Mouse (Mus musculus) hindbrain, embryonic 10.5 days (tissue): Measurements from ENCODE around the gene Evl. TPM values are rescaled to one million over a fixed set of nuclear protein-coding genes. Genes with fewer than 3 reads are reported as not detected.

Experiments used
- DNase-seq: peaks from one replicate; pipeline ENCODE4 v3.0.0-alpha.2; 2017; ENCODE audit warnings: low spot score
- H3K27ac ChIP-seq: fragments of 300-500 bp; sonication (generic); 2 replicates; pipeline ENCODE4 v1.5.1; 2016; ENCODE audit warnings: mild to moderate bottlenecking, moderate library complexity
- H3K27me3 ChIP-seq: fragments of 300-500 bp; sonication (generic); 2 replicates; pipeline ENCODE4 v1.6.1; 2016; ENCODE audit warnings: mild to moderate bottlenecking; ENCODE audit not compliant: poor library complexity, insufficient read depth, severe bottlenecking
- H3K36me3 ChIP-seq: fragments of 300-500 bp; sonication (generic); 2 replicates; pipeline ENCODE4 v1.6.1; 2016; ENCODE audit warnings: mild to moderate bottlenecking, moderate library complexity
- H3K4me1 ChIP-seq: fragments of 300-500 bp; sonication (generic); replicated peaks from 2 replicates; pipeline ENCODE4 v1.6.1; 2016; ENCODE audit warnings: mild to moderate bottlenecking
- H3K4me3 ChIP-seq: fragments of 300-500 bp; sonication (generic); 2 replicates; pipeline ENCODE4 v1.5.1; 2016; ENCODE audit warnings: mild to moderate bottlenecking, moderate library complexity
- H3K9me3 ChIP-seq: fragments of 300-500 bp; sonication (generic); 2 replicates; pipeline ENCODE4 v1.6.1; 2016; ENCODE audit warnings: mild to moderate bottlenecking, moderate library complexity
- WGBS: fragments of 180-500 bp; shearing (Covaris S2); methylation state at CpG from one replicate; pipeline ENCODE4 v1.1.7; 2016; 5-methylcytosine and 5-hydroxymethylcytosine counted together
- polyA plus RNA-seq: library from polyadenylated mRNA; unstranded; fragments of >200 nt; fragmentation: Nextera tagmentation; extraction: Ambion mirVana; gene quantifications from 2 replicates; pipeline ENCODE4 v1.2.1, GENCODE M21; 2016

The Evl gene
- polyA plus RNA-seq, 1 experiment from 2014 or later, result 75.2 TPM

DNA sequence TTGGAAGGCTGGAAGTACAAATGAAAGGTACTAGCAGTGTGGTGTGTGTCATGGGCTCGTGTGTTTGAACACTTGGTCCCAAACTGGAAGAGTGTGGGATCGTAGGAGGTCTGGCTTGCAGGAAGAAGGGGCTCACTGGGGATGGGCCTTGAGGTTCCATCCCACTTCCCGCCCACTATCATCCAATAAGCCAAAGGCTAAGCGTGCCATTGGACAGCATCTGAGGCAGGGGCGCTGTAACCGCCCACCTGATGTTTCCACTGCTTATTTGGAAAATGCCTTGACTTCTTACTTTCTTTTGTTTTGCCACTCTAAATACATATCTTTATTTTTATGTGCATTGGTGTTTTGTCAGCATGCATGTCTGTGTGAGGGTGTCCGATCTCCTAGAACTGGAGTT lies 2.8 kb upstream of the Evl start:
- no peaks in the 10 kb centered on the region for H3K36me3 ChIP-seq
- peaks cover 52% of the 10 kb centered on the region for H3K4me1 ChIP-seq
- no peaks in the 10 kb centered on the region; the same call in 1 of the 2 replicates for H3K27me3 ChIP-seq
- 0 out of 2 replicates have a peak, but pooled peaks cover 14% of the 10 kb centered on the region for H3K9me3 ChIP-seq
- WGBS, result 80% methylated on average over 7 of the region's 7 CpGs
- no peak overlapping the region for H3K27ac ChIP-seq
- no peak for DNase-seq
- no peak overlapping the region for H3K4me3 ChIP-seq

- WGBS, result 46% methylated on average over 6 of the region's 6 CpGs
- Histone ChIP-seq H3K36me3 (no peaks in the 10 kb centered on the region), H3K9me3 (0 out of 2 replicates have a peak, but pooled peaks cover 6% of the 10 kb centered on the region), H3K4me1 (peaks cover 53% of the 10 kb centered on the region), H3K4me3 (no peak overlapping the region), H3K27me3 (no peaks in the 10 kb centered on the region; the same call in 1 of the 2 replicates), H3K27ac (peak overlapping the region; percentile 4; the same call in 1 of the 2 replicates)
- no peak for DNase-seq
Measured at GRCm38 (mm10) chr12:108553079-108553478, 1.4 kb upstream of the Evl start.

GRCm38 (mm10) chr12:108554861-108555556 lies 489 bp downstream of the Evl start:
- peaks cover 65% of the 10 kb centered on the region for H3K4me1 ChIP-seq
- H3K27me3 ChIP-seq, result no peaks in the 10 kb centered on the region; the same call in 1 of the 2 replicates
- peak overlapping the region; percentile 97 for H3K4me3 ChIP-seq
- peak overlapping the region; percentile 98 for H3K27ac ChIP-seq
- 1% methylated on average over 100 of the region's 100 CpGs for WGBS
- no peaks in the 10 kb centered on the region for H3K36me3 ChIP-seq
- DNase-seq, result peak; percentile 63
- no peaks in the 10 kb centered on the region for H3K9me3 ChIP-seq

- H3K27me3 ChIP-seq, result peaks cover 9% of the 10 kb centered on the region; the same call in 1 of the 2 replicates
- no peak overlapping the region for H3K27ac ChIP-seq
- no peak for DNase-seq
- H3K4me1 ChIP-seq, result peaks cover 49% of the 10 kb centered on the region
- H3K9me3 ChIP-seq, result no peaks in the 10 kb centered on the region
- H3K36me3 ChIP-seq, result peaks cover 7% of the 10 kb centered on the region
- no peak overlapping the region for H3K4me3 ChIP-seq
Measured at GRCm38 (mm10) chr12:108558194-108558593, 3.7 kb downstream of the Evl start.

DNA sequence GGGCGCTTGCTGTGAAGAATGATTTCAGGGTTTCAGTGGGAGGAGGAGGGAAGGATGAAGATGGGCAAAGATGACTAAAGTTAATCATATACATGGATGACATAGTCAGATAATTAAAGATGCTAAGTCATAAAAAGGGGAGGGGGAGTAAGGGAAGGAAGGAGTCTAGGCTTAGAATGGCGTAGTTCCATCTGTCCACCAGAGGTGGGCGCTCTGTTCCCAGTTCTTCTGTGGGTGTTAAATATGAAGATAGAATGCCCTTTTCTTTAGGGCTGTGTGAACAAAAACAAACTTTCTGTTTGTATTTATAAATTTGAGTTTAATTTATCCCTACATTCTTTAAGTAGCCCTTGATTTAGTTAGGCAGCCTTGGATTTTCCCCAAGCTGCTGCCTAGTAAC lies 8.7 kb downstream of the Evl start:
- Histone ChIP-seq H3K4me1 (peaks cover 29% of the 10 kb centered on the region), H3K27me3 (0 out of 2 replicates have a peak, but pooled peaks cover 12% of the 10 kb centered on the region), H3K27ac (no peak overlapping the region), H3K36me3 (peaks cover 10% of the 10 kb centered on the region), H3K4me3 (no peak overlapping the region), H3K9me3 (no peaks in the 10 kb centered on the region)
- no peak for DNase-seq
- 77% methylated on average over 3 of the region's 3 CpGs for WGBS

GRCm38 (mm10) chr12:108564910-108565506 lies 10.5 kb downstream of the Evl start:
- Histone ChIP-seq H3K4me1 (peaks cover 19% of the 10 kb centered on the region), H3K27ac (peak overlapping the region; percentile 64; the same call in 1 of the 2 replicates), H3K4me3 (peak overlapping the region; percentile 16; the same call in 1 of the 2 replicates), H3K9me3 (no peaks in the 10 kb centered on the region), H3K36me3 (peaks cover 10% of the 10 kb centered on the region), H3K27me3 (0 out of 2 replicates have a peak, but pooled peaks cover 12% of the 10 kb centered on the region)
- peak; percentile 51 for DNase-seq
- 34% methylated on average over 12 of the region's 12 CpGs for WGBS

DNA sequence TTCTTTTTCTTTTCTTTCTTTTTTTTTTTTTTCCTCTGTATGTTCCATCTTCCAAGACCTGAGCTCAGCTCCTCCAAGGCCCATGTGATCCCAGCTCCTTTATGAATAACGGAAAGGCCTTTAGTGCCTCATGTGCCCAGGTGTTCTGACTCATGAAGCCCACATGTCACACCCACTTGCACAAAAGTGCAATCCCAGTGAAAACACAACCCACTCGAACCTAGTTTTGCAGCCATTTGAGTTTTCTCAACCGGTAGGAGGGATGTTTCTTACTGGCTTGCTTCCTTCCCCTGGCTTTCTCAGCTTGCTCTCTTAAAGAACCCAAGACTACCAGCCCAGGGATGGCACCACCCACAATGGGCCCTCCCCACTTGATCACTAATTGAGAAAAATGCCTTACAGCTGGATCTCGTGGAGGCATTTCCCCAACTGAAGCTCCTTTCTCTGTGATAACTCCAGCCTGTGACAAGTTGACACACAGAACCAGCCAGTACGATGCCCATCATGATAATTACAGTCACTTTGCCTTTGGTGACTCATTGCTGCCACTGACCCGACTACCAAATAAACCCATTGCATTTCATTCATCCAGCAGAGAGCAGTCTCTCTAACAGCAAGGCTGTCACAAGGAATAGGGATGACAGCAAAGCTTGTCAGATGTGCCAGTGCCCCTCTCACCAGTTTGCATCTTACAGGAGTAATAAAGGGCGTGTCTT lies 24.8 kb downstream of the Evl start:
- 89% methylated on average over 7 of the region's 7 CpGs for WGBS
- Histone ChIP-seq H3K4me1 (no peaks in the 10 kb centered on the region), H3K4me3 (no peak overlapping the region), H3K27ac (no peak overlapping the region), H3K36me3 (peaks cover 70% of the 10 kb centered on the region), H3K27me3 (no peaks in the 10 kb centered on the region), H3K9me3 (peaks cover 3% of the 10 kb centered on the region; the same call in 1 of the 2 replicates)
- DNase-seq, result no peak

DNA sequence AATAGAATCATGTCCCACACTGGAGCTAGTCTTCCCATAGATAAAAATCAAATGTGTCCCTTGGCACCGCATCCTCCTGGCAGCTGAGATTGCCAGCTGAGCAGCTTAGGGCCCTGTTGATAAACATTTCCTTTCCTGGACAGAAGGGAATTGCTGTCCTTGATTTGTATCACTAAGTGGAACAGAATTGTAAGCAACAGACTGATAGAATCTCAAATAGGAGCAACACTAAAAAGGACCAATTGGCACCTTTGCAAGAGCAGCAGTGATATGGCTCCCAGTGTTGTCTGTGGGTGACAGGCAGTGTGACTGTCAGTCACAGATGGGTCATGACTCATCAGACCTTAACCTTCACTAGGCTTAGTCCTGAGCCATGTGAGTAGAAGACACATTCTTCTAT lies 29.3 kb downstream of the Evl start:
- Histone ChIP-seq H3K27me3 (no peaks in the 10 kb centered on the region), H3K9me3 (no peaks in the 10 kb centered on the region), H3K27ac (no peak overlapping the region), H3K4me3 (no peak overlapping the region), H3K36me3 (peaks cover 67% of the 10 kb centered on the region), H3K4me1 (no peaks in the 10 kb centered on the region)
- WGBS, result 96% methylated on average over 1 of the region's 1 CpGs
- no peak for DNase-seq

GRCm38 (mm10) chr12:108590131-108590530 lies 35.6 kb downstream of the Evl start:
- H3K4me3 ChIP-seq, result no peak overlapping the region

GRCm38 (mm10) chr12:108591586-108591985 lies 37.1 kb downstream of the Evl start:
- Histone ChIP-seq H3K9me3 (no peaks in the 10 kb centered on the region), H3K36me3 (peaks cover 24% of the 10 kb centered on the region), H3K4me1 (0 out of 2 replicates have a peak, but pooled peaks cover 2% of the 10 kb centered on the region), H3K27ac (no peak overlapping the region), H3K4me3 (no peak overlapping the region), H3K27me3 (no peaks in the 10 kb centered on the region)
- 77% methylated on average over 5 of the region's 5 CpGs for WGBS
- DNase-seq, result no peak

More at GRCm38 (mm10) chr12:108590131-108590530, 35.6 kb downstream of the Evl start:
- H3K27ac ChIP-seq, result no peak overlapping the region
- no peaks in the 10 kb centered on the region for H3K9me3 ChIP-seq
- peaks cover 35% of the 10 kb centered on the region for H3K36me3 ChIP-seq
- no peak for DNase-seq
- 88% methylated on average over 2 of the region's 2 CpGs for WGBS
- 0 out of 2 replicates have a peak, but pooled peaks cover 2% of the 10 kb centered on the region for H3K4me1 ChIP-seq
- no peaks in the 10 kb centered on the region for H3K27me3 ChIP-seq

DNA sequence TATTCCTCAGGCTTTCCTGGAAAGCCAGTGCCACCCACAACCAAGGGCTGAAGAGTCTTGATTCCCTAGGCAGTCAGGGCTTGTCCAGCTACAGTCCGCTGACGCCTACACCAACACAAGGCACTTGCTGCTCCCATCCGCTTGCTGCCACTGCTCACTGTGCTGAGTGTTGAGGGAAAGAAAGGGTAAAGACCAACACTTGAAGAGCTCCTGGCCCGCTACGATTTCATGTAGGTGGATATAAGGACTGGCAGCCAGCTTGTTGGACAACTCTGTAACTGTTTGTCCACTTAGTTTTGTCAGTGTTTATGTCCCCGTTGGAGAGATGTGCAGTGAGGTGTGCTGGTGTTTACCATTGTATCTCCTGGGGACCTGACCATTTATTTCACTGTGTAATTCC lies 38.3 kb downstream of the Evl start:
- no peak overlapping the region for H3K27ac ChIP-seq
- 87% methylated on average over 6 of the region's 6 CpGs for WGBS
- no peaks in the 10 kb centered on the region for H3K9me3 ChIP-seq
- no peak overlapping the region for H3K4me3 ChIP-seq
- no peaks in the 10 kb centered on the region for H3K27me3 ChIP-seq
- H3K36me3 ChIP-seq, result peaks cover 26% of the 10 kb centered on the region
- no peak for DNase-seq
- 0 out of 2 replicates have a peak, but pooled peaks cover 2% of the 10 kb centered on the region for H3K4me1 ChIP-seq

DNA sequence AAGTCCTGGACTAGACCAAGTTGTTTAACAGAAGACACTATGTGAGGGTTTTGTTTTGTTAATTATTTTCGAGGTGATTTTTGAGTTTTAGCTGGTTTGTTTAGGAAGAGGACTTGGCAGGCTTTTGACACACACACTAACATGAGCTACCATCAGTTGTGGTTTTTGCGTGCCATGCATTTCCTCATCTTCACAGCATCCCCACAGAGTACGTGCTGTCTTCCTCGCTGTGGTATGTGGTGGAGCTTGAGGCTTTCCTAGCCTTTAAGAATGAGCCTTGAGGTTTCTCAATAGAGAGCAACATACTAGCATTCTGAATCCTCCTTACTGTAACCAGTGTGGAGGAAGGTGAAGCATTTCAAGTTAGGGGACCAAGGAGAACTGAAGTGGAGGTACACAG lies 46.3 kb downstream of the Evl start:
- DNase-seq, result no peak
- peaks cover 14% of the 10 kb centered on the region for H3K36me3 ChIP-seq
- H3K4me3 ChIP-seq, result no peak overlapping the region
- no peak overlapping the region for H3K27ac ChIP-seq
- no peaks in the 10 kb centered on the region for H3K9me3 ChIP-seq
- WGBS, result 85% methylated on average over 4 of the region's 4 CpGs
- peaks cover 46% of the 10 kb centered on the region for H3K4me1 ChIP-seq
- H3K27me3 ChIP-seq, result no peaks in the 10 kb centered on the region
